Mouse (Mus musculus) spleen, adult 2 months (tissue): Measurements from ENCODE around the gene Hdgfl2.

Experiments used
- CTCF ChIP-seq: fragments of 200-500 bp; IDR thresholded peaks from 2 replicates; pipeline ENCODE4 v1.5.1; 2011; ENCODE audit warnings: mild to moderate bottlenecking, inconsistent platforms; ENCODE audit not compliant: insufficient read depth, insufficient read length, insufficient replicate concordance; ENCODE audit errors: extremely low read depth
- POLR2A ChIP-seq: fragments of 200-500 bp; IDR thresholded peaks from 2 replicates; pipeline ENCODE4 v1.6.1; 2011; ENCODE audit warnings: low read depth, low read length, inconsistent platforms

DNA sequence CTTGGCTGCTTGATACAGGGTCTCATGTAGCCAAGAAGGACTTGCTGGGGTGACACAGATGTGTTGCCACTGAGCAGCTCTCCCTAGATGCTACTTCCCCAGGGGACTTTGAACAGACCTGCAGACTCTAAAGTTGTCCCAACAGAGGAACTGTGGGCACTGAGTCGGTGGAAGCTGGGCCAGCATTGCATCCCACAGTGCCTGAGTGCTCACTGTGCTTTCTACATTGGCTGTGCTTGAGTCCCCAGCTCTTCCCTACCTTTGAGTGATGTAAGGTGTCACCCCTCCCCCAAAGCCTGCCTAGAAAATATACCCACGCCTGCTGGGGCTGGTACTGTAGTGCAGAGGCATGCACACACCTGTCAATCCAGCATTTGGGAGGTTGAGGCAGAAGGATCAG, 28.3 kb downstream of the Hdgfl2 start:
- TF ChIP-seq CTCF (no peak), POLR2A (no peak)
